Mouse (Mus musculus) liver, adult 2 months (tissue): ENCODE results near the gene Cavin3.

Source experiments
- CTCF ChIP-seq: fragments of 200-500 bp; IDR thresholded peaks from 2 replicates; pipeline ENCODE4 v1.5.1; 2011; ENCODE audit warnings: low read depth, low read length, control low read depth
- POLR2A ChIP-seq: fragments of 200-500 bp; IDR thresholded peaks from 2 replicates; pipeline ENCODE4 v1.6.1; 2011; ENCODE audit warnings: low read length, control low read depth; ENCODE audit not compliant: insufficient read depth; ENCODE audit errors: extremely low read depth

DNA sequence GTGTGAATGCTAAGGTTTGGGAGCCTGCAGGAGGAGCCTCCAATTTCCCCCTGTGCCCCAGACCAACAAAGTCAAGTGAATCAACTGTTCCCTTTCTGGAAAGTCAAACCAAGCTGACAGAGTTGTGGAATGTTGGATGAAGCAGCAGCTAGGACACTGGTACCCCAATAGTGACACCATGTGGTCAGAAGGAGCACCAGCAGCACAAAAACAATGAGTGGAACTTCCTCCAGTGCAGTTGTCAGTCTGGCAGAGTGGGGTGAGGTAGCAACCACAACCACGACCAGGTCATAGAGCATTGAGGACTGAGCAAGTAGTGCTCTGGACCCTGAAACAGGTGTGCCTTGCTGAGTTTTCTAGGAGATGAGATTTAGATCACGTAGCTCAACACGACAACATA is 4.3 kb downstream of the Cavin3 start:
- TF ChIP-seq POLR2A (no peak), CTCF (peak; percentile 55)
